Mouse (Mus musculus) erythroblast, embryonic 14.5 days (primary cell): ENCODE data around the gene Map3k4.

Experiments
- GATA1 ChIP-seq: IDR thresholded peaks from 2 replicates; pipeline ENCODE4 v1.6.1; 2012; ENCODE audit warnings: low read length, inconsistent platforms, mixed read lengths
- TAL1 ChIP-seq: IDR thresholded peaks from 3 replicates; pipeline ENCODE4 v1.6.1; 2012; ENCODE audit warnings: low read length, inconsistent platforms, mixed read lengths

DNA sequence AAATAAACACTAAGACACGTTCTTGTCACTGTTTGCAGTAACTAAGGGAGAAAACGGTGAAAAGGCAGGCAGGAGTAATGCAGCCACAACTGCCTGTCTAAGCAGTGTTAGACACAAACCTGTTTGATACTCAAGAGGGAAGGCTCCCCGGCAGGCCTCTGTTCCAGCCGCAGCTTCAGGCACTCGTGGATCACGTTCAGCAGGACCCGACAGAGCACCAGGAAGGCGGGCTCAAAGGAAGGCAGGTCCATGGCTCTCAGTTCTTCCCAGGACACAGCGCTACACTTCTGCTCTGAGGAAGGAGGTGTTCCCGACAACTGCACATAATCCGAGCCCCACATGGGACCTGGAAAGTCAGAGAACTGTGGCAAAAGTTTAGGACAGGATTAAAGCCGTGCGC lies 54.8 kb downstream of the Map3k4 start:
- no peak for TF ChIP-seq TAL1
- TF ChIP-seq GATA1 = no peak
